Mouse (Mus musculus) thymus, postnatal 25 days (tissue): ENCODE measurements around the gene Pinlyp.
"Not testable (repeated sequence)": the region's sequence is repeated elsewhere in the genome, so short reads cannot be mapped to it uniquely, and the experiment has no call there.

Experiments used
- DNase-seq: peaks from one replicate; pipeline ENCODE4 v3.0.0; 2022

Gene Pinlyp

DNA sequence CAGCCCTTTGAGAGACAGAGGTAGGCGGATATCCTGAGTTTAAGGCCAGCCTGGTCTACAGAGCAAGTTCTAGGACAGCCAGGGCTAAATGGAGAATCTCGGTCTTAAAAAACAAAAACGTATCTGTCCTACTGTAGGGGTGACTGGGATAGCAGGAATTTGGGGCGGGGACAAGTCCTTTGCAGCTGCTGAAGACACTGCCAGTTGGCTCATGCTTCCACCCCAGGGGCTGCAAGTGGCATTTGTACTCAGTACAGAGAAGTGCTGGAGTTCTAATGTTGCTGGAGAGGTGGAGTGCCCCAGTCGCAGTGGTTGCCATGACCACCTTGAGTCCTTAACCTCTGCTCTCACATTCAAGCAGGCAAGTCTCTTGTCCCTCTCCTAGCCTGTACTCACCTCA is 23.1 kb downstream of the Pinlyp start:
- DNase-seq, result no peak

DNA sequence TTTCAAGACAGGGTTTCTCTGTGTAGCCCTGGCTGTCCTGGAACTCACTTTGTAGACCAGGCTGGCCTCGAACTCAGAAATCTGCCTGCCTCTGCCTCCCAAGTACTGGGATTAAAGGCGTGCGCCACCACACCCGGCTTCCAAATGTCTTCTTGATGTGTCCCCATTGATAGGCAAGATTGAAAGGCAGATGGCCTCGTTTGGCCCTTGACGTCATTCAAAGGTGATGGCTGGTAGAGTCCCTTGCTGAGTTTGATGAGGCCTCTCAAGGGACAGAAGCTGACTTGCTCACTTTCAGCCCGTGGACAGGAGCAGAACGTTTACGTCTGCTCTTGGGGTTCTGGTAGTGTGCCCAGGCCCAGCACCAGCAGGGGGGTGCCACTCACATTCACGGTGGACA is 25.9 kb downstream of the Pinlyp start:
- not testable (repeated sequence) for DNase-seq

DNA sequence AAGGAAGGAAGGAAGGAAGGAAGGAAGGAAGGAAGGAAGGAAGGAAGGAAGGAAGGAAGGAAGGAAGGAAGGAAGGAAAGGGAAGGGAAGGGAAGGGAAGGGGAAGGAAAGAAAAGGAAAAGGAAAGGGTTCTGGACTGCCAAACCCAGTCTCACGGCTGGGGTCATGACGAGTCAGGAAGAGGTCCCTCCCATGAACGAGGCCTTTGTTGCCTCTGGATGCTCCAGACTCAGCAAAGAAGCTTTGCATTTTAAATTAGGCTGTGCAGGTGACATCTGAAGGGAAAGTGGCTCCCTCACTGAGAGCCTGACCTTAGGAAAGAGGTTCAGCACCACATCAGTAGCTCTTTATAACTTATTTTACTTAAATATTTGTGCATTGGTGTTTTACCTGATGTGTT is 26.8 kb downstream of the Pinlyp start:
- no peak for DNase-seq

DNA sequence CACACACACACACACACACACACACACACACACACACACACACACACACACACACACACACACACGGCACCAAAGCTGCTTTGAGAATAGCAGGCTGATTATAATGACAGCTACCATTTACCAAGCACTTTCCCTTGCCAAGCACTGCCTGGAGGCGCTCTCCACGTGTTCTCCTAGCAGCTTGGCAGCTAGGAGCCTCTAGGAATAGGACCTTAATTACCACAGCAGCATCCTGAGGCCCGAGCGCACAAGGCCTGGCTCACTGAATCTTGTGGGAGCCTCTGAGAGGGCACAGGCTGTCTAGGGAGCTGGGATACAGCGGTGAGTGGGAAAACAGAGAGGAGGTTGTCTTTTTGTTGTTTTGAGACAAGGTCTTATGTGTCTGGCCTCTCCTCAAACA is 28.3 kb downstream of the Pinlyp start:
- DNase-seq, result no peak

DNA sequence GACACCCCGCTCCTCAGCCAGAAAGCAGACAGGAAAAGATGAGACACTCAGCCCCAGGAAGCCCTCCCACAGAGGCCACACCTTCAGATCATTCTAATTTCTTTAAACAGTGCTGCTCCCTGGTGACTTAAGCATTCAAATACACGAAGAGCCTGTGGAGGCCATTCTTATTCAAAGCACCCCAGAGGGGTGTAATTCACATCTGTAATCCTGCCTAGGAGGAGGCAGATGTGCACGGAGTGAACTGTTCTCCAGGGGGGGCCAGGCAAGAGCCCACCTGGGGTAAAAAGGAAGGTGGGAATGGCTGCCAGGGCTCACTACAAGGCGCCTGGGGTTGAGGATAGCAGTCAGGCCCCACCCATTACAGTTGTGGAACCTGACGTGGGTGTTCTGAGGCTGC is 28.8 kb downstream of the Pinlyp start:
- DNase-seq, result no peak

DNA sequence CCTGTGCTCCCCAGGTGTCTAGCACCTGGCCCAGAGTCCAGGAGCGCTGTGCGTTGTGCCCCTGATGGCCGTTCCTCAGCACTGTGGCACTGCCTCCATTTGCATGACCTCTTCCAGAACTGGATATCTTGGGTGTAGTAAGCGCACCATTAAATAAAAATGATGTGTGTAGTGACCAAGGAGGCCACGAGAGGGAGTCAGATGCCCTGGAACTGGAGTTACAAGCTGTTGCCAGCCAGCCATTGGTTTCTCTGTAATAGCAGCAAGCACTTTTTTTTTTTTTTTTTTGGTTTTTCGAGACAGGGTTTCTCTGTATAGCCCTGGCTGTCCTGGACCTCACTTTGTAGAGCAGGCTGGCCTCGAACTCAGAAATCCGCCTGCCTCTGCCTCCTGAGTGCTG is 29.6 kb downstream of the Pinlyp start:
- DNase-seq, result peak; percentile 19

DNA sequence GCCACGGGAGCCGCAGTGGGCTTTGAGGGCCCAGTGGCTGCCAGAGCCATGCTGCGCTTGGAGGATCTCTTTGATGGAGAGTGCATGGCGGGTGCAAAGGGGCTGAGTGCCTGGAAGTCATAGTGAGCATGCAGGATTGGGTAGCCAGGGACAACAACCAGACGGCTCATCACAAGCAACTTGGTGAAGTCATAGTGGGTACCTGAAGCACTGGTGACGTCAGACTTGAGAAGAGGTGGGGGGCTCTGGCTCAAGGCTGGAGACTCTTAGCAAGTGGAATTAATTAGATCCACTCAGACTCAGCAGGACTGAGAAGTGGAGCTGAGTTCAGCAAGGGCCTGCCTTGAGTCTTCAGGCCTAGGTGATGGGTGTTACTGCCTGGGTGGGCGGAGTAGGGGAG is 33.6 kb downstream of the Pinlyp start, which contains the start of gene AC161166.1:
Gene AC161166.1 (minus strand): TSS at position 101 of the 400 bp plus-strand sequence.
- no peak for DNase-seq

DNA sequence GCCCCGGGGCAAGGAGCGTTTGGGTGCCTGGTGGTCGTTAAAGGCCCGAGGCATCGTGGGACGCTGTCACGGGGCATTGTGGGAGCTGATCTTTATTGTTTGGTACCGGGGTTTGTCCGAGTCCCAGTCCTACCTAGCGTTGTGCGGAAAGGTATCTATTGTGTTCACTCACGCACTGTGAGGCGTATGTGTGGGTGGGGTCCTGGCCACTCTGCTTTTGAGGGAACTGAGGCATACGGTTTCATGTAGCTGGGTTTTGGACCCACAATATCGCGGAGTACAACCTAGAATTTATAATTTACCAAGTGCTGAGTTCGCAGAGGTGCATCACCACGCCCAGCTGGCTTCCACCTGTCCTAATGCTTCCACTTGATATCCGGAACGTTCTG is 38.2 kb downstream of the Pinlyp start:
- no peak for DNase-seq

DNA sequence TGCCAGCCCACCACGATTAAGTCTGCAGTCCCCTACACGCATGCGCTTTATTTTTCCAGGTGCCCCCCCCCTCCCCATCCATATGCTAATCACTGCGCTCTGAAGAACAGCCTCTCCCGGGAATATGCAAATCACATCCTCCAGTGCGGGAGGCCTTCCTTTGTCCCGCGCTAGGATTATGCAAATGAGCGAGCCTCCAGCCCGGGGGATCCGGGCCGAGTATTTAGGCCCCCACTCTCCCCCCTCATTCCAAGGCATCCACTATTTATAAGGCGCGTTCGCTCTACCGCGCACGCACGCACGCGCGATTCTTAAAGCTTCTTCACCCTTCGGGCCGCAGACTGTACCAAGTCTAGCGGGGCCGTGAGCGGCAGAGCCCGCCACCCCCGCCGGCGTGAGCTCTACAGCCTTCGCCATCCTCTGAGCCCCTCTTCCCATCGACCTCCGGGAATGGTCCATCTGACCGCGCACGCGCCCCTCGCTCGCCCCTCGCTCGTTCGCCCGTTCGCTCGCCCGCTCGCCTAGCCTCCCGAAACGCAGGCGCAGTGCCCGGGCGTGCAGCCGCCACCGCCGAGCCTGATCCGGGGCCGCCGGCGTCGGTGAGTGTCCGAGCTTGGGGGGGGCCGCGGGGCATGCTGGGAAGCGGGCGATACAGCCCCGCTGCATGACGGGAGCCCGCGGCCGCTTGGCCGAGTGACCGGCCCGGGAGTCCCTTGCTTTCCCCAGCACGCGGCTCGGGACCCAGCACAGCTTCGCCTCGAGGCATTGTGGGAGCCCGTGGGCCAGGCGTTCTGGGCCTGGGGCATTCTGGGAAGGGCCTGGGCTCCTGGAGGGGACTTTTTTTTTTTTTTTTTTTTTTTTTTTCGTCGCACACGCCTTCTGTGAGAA is 38.8 kb downstream of the Pinlyp start, which contains the start of gene Zfp428:
Gene Zfp428 (plus strand): TSS at position 169 of the 888 bp plus-strand sequence.
- DNase-seq, result peak; percentile 67

DNA sequence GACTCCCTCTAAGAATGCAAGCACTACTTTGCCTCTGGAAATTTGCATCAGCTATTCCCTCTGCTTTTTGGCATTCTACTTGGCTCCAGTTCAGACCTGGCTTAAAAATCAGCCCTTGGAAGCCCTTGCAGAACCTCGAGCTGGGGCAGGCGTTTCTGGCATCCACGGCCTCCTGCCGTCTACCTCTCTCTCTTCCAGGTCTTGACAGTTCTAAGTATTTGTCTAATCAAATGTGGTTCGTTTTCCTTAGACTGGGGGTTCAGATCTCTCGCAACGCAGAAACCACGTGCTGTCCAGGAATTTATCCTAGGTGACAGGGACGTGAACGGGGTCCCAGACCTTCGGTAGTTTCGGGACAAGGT is 39.5 kb downstream of the Pinlyp start:
- DNase-seq, result no peak

DNA sequence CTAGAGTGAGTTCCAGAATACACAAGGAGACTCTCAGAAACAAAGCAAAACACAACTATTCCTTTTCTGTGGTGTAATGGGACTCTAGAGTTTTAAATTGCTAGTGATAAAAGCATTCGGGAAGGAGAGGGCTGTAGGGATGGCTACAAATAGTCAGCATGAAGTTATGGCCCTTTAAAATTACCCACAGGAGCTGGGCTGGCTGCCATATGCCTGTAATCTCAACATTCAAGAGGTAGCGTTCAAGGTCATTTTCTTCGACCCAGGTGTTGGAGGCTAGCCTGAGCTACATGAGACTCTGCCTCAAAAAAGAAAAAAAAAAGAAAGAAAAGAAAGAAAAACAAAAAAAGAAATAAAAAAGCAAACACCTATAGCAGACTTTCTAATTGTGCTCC is 39.9 kb downstream of the Pinlyp start:
- no peak for DNase-seq

DNA sequence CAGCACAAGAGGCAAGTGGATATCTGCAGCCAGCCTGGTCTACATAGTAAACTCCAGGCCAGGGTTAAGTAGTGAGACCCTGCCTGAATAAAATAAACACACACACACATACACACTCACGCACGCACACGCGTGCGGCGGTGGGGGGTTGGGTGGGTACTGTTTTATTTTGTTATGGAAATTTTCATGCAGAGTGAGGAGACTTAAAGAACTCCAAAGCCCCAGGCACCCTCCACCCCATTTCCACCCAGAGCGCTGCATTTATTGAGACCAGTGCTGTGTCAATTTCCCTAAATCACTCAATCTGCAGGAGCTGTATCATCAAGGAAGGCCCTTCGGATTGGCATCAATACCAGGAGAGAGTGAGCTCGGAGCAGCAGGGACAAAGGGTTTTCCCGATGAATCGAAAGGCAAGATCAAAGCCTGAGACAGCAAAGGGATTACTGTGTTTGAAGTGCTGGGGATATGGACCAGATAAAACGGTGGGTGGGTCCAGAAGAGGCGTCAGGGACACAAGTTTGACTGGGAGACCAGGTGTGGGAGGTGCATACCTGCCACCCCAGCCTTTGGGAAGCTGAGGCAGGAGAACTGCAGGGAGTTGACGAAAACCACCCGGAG is 40.4 kb downstream of the Pinlyp start:
- DNase-seq, result no peak

DNA sequence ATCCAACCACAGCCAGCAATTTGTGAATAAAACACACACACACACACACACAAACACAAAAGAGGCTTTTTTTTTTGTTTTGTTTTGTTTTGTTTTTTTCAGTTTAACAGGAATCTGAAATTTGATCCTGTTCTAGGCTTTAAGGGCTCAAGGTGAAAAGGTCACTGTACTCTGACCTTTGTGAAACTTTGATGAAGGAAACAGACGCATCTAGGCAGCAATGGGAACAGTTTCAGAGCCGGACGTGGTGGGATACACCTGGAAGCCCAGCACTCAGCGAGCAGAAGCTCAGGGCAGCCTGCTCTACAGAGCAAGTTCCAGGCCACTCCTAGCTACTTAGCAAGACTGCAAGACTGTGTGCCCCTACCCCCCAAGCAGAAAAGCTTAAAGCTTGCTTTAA is 41.0 kb downstream of the Pinlyp start:
- no peak for DNase-seq

DNA sequence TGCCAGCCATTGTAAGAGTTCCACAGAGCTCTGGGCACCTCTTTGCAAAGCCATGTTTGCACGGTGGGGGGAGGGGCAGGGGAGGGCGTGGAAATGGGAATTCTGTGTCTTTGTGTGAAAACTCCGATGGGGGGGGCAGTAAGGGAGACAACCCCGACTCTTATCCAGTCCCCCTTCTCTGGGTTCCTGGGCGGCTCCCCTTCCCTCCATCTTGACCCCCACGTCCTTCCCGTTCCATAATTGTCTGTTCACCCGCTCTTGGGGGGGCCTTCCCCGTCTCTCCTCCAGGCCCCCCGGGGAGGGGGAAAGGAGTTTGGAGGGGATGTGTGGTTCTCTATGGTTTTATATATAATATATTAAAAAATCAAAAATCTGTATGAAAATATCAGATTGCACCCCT is 41.9 kb downstream of the Pinlyp start:
- no peak for DNase-seq

DNA sequence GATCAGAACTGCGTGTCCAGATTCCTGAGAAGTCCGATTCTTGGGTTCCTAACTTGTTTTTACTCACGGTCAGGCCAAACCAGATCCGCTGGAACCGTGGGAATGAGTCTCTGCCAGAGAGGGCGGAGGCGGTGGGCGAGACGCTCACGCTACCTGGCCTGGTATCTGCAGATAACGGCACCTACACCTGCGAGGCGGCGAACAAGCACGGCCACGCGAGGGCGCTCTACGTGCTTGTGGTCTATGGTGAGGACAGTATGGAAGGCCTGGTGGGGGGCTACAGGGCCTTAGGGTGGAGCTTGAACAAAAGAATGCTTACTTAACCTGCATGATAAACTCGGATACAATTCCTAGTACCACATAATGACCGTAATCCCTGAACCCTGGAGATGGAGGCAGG is 44.4 kb downstream of the Pinlyp start:
- DNase-seq, result peak; percentile 66

DNA sequence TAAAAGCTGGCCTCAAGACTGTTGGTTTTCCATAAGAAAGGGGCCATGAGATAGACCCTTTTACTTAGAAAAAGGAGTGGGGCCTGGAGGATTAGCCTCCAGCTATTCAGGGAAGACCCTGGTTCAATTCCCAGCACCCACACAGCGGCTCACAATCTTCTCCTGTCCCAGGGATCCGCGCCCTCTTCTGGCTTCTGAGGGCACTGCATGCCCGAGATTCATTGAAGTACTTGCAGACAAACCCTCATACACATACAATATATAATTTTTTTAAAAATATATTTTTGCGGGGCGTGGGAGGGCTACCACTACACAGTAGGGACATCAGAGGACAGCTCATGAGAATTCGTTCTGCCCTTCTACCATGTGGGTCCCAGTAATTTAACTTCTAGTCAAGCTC is 45.0 kb downstream of the Pinlyp start:
- peak; percentile 48 for DNase-seq

DNA sequence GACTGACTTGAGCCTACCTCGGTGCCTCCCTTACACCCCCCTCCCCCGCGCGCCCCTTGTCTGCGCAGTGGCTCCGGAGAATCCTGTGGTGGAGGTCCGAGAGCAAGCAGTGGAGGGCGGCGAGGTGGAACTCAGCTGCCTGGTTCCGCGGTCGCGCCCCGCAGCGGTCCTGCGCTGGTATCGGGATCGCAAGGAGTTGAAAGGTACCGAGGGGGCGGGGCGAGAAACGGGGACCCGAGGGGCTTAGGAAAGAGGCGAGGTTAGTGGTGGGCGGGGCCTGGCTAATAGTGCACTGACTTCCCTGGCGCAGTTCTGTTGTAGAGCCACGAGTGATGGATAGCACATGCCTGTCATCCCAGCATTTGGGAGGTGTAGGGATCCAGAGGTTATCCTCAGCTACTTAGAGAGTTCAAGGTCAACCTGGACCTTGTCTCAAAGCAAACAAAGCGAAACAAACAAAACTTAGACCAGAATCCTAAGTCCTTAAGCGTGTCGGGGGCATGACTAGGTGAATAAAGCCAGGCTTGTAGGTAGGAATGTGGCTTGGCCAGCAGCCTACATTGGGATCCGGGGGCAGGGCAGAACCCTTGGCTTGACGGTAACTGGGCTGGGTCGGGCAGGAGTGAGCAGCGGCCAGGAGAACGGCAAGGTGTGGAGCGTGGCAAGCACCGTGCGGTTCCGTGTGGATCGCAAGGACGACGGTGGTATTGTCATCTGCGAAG is 45.9 kb downstream of the Pinlyp start:
- no peak for DNase-seq
